In the genomic region with DNA sequence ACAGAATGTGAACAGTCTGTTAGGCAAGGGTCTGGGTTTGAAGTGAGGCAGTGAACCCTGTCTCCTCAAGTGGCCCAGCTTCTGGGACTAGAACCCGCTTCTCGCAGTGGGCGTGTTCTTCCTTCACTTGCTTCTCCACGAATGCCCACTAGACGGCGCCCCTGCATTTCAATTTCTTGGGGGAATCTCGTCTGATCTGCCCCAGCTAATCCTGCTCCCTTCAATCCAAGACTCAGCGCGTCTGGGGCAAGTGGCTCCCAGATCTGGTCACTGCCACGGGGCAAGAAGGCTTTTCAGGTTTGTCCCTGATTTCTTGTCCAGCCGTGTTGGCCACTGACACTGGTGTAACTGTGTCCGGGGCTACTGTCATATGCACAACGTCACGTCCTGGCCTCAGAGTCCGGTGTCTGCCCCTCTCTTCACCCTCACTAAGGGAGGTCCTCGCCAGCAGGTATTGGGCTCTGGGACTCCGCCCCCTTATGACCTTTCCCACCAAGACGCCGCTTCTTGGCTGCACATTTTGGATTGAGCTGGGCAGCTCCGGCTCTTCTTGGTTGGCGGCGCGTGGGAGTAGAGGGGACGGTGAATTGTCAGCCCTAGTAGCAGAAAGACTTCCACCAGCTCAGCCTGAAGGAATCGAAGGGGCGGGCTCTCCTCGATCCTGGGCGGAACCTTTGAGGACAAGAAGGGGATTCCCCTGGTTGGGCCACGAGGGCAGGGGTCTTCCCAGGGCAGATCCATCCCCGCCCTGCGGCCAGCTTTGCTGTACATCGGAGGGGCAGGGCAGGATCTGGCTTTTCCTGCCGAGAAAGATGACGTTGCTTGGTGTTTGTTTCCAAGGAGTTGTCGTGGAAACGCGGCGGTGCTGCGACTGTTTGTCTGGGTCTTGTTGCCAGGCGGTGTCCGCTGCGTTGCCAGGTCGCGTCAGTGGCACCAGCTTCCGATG, we compare ENCODE assay signal across 1 mouse cellular context.
TF ChIP-seq lines count a peak whose summit lies in the region.

A gene (plus strand): TSS at position 205 of the 946 bp plus-strand sequence.

TF ChIP-seq in CH12.LX, 34 proteins besides CTCF, POLR2A, EP300 and RAD21 (continued from another document):
- TF ChIP-seq SMC3 (IDR thresholded peaks at IDR 0.05; ENCODE audit: low read depth, low read length): peak; percentile 75
TF ChIP-seq in CH12.LX: peak in this region for 5.
